Mouse (Mus musculus) heart, embryonic 16.5 days (tissue): Measurements from ENCODE around the gene Izumo1. TPM values are rescaled to one million over a fixed set of nuclear protein-coding genes. Genes with fewer than 3 reads are reported as not detected.

Experiments
- ATAC-seq: fragments of 200-750 bp; cut with Nextera tagmentation; replicated peaks from 2 replicates; pipeline ENCODE4 v1.8.0; 2017; ENCODE audit warnings: moderate number of reproducible peaks; ENCODE audit not compliant: insufficient read depth, low FRiP score; ENCODE audit errors: extremely low read depth
- H3K27ac ChIP-seq: fragments of 300-500 bp; sonication (generic); 2 replicates; pipeline ENCODE4 v1.5.1; 2014; ENCODE audit warnings: mild to moderate bottlenecking, low read length, control low read depth, moderate library complexity
- H3K27me3 ChIP-seq: fragments of 300-500 bp; sonication (generic); 2 replicates; pipeline ENCODE4 v1.6.1; 2014; ENCODE audit warnings: low read length, mixed read lengths; ENCODE audit not compliant: control insufficient read depth, insufficient read depth
- H3K36me3 ChIP-seq: fragments of 300-500 bp; sonication (generic); 2 replicates; pipeline ENCODE4 v1.6.1; 2014; ENCODE audit not compliant: control insufficient read depth, insufficient read depth
- H3K4me1 ChIP-seq: fragments of 300-500 bp; sonication (generic); 2 replicates; pipeline ENCODE4 v1.6.1; 2014; ENCODE audit warnings: low read length, mixed read lengths; ENCODE audit not compliant: control insufficient read depth, insufficient read depth
- H3K4me2 ChIP-seq: fragments of 300-500 bp; sonication (generic); 2 replicates; pipeline ENCODE4 v1.6.1; 2014; ENCODE audit warnings: low read depth, mild to moderate bottlenecking, control low read depth, low read length
- H3K4me3 ChIP-seq: fragments of 300-500 bp; sonication (generic); 2 replicates; pipeline ENCODE4 v1.5.1; 2014; ENCODE audit warnings: mild to moderate bottlenecking, control low read depth, low read length
- H3K9ac ChIP-seq: fragments of 300-500 bp; sonication (generic); 2 replicates; pipeline ENCODE4 v1.6.1; 2014; ENCODE audit warnings: low read length, control low read depth
- H3K9me3 ChIP-seq: fragments of 300-500 bp; sonication (generic); replicated peaks from 2 replicates; pipeline ENCODE4 v1.6.1; 2016; ENCODE audit warnings: low read length; ENCODE audit not compliant: control insufficient read depth
- WGBS: fragments of 180-500 bp; shearing (Covaris S2); extraction: QIAGEN DNeasy Blood & Tissue Kit; methylation state at CpG from one replicate; pipeline ENCODE4 v1.1.7; 2014; 5-methylcytosine and 5-hydroxymethylcytosine counted together
- polyA plus RNA-seq: library from polyadenylated mRNA; unstranded; fragments of >200 nt; fragmentation: Nextera tagmentation; extraction: Ambion mirVana; gene quantifications from 2 replicates; pipeline ENCODE4 v1.2.1, GENCODE M21; 2015

Gene Izumo1
- polyA plus RNA-seq, 1 experiment from 2014 or later: 0.26 TPM

DNA sequence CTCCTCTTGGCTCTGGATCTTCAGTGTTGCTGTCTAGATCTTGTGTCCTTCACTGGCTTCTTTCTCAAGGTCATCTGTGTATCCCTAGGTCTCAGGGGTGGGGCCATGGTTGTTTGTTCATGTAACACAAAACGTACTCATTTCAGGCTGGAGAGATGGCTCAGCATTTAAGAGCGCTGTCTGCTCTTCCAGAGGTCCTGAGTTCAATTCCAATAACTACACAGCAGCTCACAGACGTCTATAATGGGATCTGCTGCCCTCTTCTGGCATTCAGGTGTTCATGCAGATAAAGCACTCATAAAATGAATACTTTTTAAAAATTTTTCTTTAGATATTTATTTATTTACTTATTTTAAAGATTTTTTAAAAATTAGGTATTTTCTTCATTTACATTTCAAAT is 30.7 kb upstream of the Izumo1 start:
- no peak overlapping the region for H3K9ac ChIP-seq
- no peaks in the 10 kb centered on the region for H3K27me3 ChIP-seq
- no peak for ATAC-seq
- no peak overlapping the region for H3K27ac ChIP-seq
- H3K36me3 ChIP-seq: peaks cover 1% of the 10 kb centered on the region; the same call in 1 of the 2 replicates
- no peak overlapping the region for H3K4me2 ChIP-seq
- no peaks in the 10 kb centered on the region for H3K9me3 ChIP-seq
- H3K4me3 ChIP-seq: no peak overlapping the region
- 58% methylated on average over 3 of the region's 3 CpGs for WGBS
- peaks cover 2% of the 10 kb centered on the region; the same call in 1 of the 2 replicates for H3K4me1 ChIP-seq

DNA sequence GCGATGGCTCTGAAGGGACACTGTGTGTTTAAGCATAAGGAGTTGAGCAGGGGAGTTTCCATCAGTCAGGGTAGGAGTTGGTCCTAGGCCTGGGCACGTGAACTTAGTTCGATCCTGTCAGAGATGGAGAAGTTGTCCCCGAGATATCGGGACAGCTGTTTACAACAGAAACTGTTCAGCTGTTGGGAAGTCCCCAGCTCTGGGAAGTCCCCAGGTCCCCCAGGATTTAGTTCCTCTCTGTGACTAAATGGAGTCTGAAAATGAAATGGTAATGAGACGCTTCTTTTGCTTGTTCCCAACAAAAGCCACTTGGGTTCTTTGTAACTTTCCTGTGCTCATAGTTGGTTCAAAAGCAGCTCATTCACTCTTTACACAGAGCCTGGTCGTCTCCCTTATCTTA is 29.7 kb upstream of the Izumo1 start:
- Histone ChIP-seq H3K4me3 (no peak overlapping the region), H3K9me3 (no peaks in the 10 kb centered on the region), H3K27ac (no peak overlapping the region; the same call in 1 of the 2 replicates), H3K27me3 (no peaks in the 10 kb centered on the region), H3K4me2 (no peak overlapping the region), H3K9ac (no peak overlapping the region), H3K36me3 (no peaks in the 10 kb centered on the region), H3K4me1 (peaks cover 2% of the 10 kb centered on the region; the same call in 1 of the 2 replicates)
- WGBS: 68% methylated on average over 7 of the region's 7 CpGs
- ATAC-seq: no peak

DNA sequence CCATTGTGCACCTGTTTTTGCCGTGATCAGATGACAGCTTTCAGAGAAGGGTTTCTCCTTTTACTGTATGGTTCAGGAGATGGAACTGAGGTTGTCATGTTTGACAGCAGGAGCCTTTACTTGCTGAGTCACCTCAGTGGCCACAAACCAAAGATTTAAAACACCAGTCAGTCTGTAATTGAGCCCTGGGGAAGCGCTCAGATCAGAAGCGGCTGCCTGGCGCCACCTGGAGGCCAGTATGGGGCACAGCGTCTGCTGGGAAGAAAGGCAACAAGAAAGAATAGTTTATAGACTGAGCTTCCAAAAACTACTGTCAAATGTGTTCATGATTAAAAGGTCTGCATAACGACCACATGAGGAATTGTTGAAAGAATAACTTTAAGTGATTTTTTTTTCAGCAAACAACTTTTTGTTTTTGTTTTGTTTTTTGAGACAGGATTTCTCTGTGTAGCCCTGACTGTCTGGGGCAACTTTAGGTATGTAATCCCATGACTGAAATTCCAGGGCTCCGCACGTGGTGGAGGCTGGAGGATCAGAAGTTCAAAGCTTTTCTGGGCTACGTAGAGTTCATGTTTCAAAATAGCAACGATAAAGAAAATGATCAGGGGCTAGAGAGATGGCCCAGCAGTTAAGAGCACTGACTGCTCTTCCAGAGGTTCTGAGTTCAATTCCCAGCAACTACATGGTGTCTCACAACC is 28.3 kb upstream of the Izumo1 start:
- no peaks in the 10 kb centered on the region for H3K9me3 ChIP-seq
- H3K4me1 ChIP-seq: peaks cover 2% of the 10 kb centered on the region; the same call in 1 of the 2 replicates
- no peak overlapping the region for H3K4me2 ChIP-seq
- no peak overlapping the region for H3K9ac ChIP-seq
- no peaks in the 10 kb centered on the region for H3K27me3 ChIP-seq
- 14% methylated on average over 10 of the region's 10 CpGs for WGBS
- H3K36me3 ChIP-seq: no peaks in the 10 kb centered on the region
- no peak overlapping the region for H3K4me3 ChIP-seq
- no peak overlapping the region for H3K27ac ChIP-seq
- ATAC-seq: no peak

DNA sequence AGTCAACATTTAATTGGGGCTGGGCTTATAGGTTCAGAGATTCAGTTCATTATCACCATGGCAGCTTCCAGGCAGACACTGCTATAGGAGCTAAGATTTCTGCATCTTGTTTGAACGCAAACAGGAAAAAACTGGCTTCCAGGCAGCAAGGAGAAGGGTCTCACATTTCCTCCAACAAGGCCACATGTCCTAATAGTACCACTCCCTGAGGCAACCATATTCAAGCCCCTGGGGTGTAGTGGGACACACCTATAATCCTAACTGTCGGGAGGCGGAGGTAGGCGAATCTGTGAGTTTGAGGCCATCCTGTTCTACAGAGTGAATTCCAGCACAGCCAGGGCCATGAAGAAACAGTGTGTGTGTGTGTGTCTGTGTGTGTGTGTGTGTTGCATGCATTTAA is 26.4 kb upstream of the Izumo1 start:
- Histone ChIP-seq H3K9me3 (no peaks in the 10 kb centered on the region), H3K4me2 (no peak overlapping the region), H3K27me3 (no peaks in the 10 kb centered on the region), H3K27ac (no peak overlapping the region), H3K9ac (no peak overlapping the region), H3K4me1 (no peaks in the 10 kb centered on the region; the same call in 1 of the 2 replicates), H3K4me3 (no peak overlapping the region), H3K36me3 (no peaks in the 10 kb centered on the region)
- WGBS: 84% methylated on average over 4 of the region's 4 CpGs
- ATAC-seq: no peak

DNA sequence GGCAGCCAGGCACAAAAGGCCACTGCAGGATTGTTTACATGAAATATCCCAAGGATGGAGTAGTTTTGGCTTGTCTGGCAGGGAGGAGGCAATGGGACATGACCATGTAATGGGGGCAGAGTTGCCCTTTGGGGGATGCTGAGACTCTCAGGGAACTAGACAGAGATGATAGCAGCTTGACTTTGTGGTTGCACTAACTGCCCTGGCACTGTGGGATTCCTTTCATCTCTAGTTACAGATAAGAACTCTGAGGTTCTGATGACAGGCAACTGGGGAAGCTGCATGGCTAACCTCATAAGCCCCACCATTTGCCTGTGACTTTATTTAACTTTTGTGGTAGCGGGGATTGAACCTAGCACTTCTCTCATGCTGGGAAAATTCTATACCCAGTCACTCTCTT is 25.5 kb upstream of the Izumo1 start:
- no peaks in the 10 kb centered on the region for H3K36me3 ChIP-seq
- WGBS: 65% methylated on average over 1 of the region's 1 CpGs
- no peak overlapping the region for H3K4me3 ChIP-seq
- H3K27me3 ChIP-seq: no peaks in the 10 kb centered on the region
- H3K4me1 ChIP-seq: no peaks in the 10 kb centered on the region; the same call in 1 of the 2 replicates
- no peaks in the 10 kb centered on the region for H3K9me3 ChIP-seq
- no peak for ATAC-seq
- no peak overlapping the region for H3K9ac ChIP-seq
- H3K4me2 ChIP-seq: no peak overlapping the region
- H3K27ac ChIP-seq: no peak overlapping the region

DNA sequence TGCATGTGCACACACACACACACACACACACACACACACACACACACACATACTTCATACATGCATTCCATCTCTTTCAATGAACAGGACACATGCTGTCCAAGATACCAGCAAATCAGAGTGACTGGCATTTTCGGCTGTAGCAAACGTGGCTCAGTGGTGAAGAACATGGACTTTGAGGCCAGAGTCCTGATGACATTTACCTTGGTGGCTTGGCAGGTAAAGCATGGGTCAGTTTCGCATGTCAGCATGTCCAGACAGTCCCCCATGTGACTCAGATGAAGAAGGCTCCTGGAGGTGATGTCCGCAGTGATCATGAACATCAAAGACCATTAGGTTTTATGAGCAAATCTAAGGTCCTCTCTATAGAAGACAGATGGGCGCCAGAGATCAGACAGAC is 24.6 kb upstream of the Izumo1 start:
- Histone ChIP-seq H3K36me3 (no peaks in the 10 kb centered on the region), H3K27me3 (no peaks in the 10 kb centered on the region), H3K4me3 (no peak overlapping the region), H3K9me3 (no peaks in the 10 kb centered on the region), H3K9ac (no peak overlapping the region), H3K4me2 (no peak overlapping the region), H3K27ac (no peak overlapping the region), H3K4me1 (no peaks in the 10 kb centered on the region; the same call in 1 of the 2 replicates)
- 84% methylated on average over 5 of the region's 5 CpGs for WGBS
- no peak for ATAC-seq

DNA sequence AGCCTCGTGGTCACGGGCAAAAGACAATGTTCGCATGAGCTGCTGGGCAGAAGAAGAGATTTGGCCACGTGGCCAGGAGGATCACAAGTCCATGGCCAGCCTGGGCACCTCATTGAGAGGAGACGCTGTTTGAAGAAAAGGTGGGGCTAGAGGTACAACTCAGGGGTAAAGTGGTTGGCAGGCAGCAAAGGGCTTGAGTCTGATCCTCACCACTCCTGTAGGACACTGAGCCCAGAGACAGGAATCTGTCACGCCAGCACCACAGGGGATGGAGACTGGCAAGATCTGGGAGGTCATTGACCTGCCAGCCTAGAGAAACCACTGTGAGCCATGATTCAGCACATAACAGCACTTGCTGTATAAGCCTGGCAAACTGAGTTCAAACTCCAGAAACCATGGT is 24.1 kb upstream of the Izumo1 start:
- Histone ChIP-seq H3K9ac (no peak overlapping the region), H3K27me3 (no peaks in the 10 kb centered on the region), H3K9me3 (no peaks in the 10 kb centered on the region), H3K4me2 (no peak overlapping the region), H3K4me3 (no peak overlapping the region), H3K4me1 (no peaks in the 10 kb centered on the region; the same call in 1 of the 2 replicates), H3K36me3 (no peaks in the 10 kb centered on the region), H3K27ac (no peak overlapping the region)
- ATAC-seq: no peak
- 90% methylated on average over 6 of the region's 6 CpGs for WGBS

DNA sequence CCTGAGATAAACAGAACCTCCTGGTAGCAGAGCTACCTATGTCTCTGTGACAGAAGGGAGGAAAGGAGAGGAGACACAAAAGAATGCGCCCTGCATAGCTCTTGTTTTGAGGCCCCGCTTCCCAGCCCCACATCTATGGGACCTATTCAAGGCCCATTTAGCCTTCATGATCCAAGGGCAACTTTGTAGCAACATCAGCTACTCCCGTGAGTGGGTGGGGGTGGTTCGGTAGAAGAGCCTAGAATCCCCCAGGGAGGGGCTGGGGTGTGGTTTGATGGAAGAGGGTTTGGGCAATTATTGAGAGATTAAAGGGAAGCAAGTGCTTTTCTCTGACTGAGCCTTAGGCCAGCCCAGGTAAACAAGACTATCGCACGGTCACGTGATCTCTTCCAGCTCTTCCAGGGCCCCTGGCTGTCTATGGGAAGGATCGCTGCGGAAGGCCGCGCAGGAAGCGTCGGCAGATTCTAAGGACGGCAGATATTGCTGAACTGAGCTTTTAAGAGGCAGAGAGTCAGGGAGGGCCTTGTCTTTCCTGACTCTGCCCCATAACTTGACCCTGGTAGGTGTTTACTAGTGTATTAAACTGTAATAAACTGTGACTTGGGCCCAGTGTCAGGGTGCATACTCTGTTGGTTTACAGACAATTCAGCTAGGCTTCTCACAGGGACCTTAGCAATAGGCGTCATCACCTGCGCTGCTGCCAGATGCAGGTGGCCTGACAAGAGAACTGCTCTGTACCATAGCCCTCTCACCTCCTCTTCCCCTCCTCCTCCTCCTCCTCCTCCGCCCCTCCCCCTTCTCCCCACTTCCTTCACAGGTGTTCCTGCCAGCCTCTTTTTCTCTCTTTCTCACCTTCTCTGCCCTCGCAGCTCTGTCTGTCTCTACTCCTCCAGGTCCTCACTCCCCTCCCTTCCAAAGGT is 22.4 kb upstream of the Izumo1 start:
- no peak overlapping the region for H3K4me3 ChIP-seq
- H3K4me1 ChIP-seq: no peaks in the 10 kb centered on the region; the same call in 1 of the 2 replicates
- 39% methylated on average over 18 of the region's 18 CpGs for WGBS
- H3K9ac ChIP-seq: no peak overlapping the region; the same call in 1 of the 2 replicates
- no peaks in the 10 kb centered on the region for H3K9me3 ChIP-seq
- no peak overlapping the region for H3K4me2 ChIP-seq
- H3K27me3 ChIP-seq: no peaks in the 10 kb centered on the region
- ATAC-seq: no peak; the same call in 1 of the 2 replicates
- no peak overlapping the region for H3K27ac ChIP-seq
- no peaks in the 10 kb centered on the region for H3K36me3 ChIP-seq
